Mouse (Mus musculus) forebrain, embryonic 11.5 days (tissue): ENCODE data around the gene Colq. TPM values are rescaled to one million over a fixed set of nuclear protein-coding genes. Genes with fewer than 3 reads are reported as not detected.
A peak's percentile ranks its signal among the peaks of the same experiment; 100 is the strongest.

ENCODE experiments used
- ATAC-seq: fragments of 200-750 bp; cut with Nextera tagmentation; replicated peaks from 2 replicates; pipeline ENCODE4 v1.8.0; 2017; ENCODE audit warnings: moderate TSS enrichment; ENCODE audit not compliant: low FRiP score
- DNase-seq: peaks from one replicate; pipeline ENCODE4 v3.0.0-alpha.2; 2017; ENCODE audit warnings: low spot score
- H3K27ac ChIP-seq: fragments of 300-500 bp; sonication (generic); 2 replicates; pipeline ENCODE4 v1.5.1; 2014; ENCODE audit warnings: low read depth, low read length
- H3K27me3 ChIP-seq: fragments of 300-500 bp; sonication (generic); 2 replicates; pipeline ENCODE4 v1.6.1; 2014; ENCODE audit warnings: mild to moderate bottlenecking, low read length, mixed read lengths; ENCODE audit not compliant: control insufficient read depth, insufficient read depth
- H3K36me3 ChIP-seq: fragments of 300-500 bp; sonication (generic); 2 replicates; pipeline ENCODE4 v1.6.1; 2014; ENCODE audit warnings: mild to moderate bottlenecking, low read length, moderate library complexity, mixed read lengths; ENCODE audit not compliant: control insufficient read depth, insufficient read depth
- H3K4me1 ChIP-seq: fragments of 300-500 bp; sonication (generic); replicated peaks from 2 replicates; pipeline ENCODE4 v1.6.1; 2014; ENCODE audit warnings: low read length, mixed read lengths; ENCODE audit not compliant: control insufficient read depth, insufficient read depth
- H3K4me2 ChIP-seq: fragments of 300-500 bp; sonication (generic); 2 replicates; pipeline ENCODE4 v1.6.1; 2014; ENCODE audit warnings: low read depth, mild to moderate bottlenecking, low read length, moderate library complexity, mixed read lengths; ENCODE audit not compliant: severe bottlenecking
- H3K4me3 ChIP-seq: fragments of 300-500 bp; sonication (generic); 2 replicates; pipeline ENCODE4 v1.5.1; 2014; ENCODE audit warnings: low read depth, low read length
- H3K9ac ChIP-seq: fragments of 300-500 bp; sonication (generic); 2 replicates; pipeline ENCODE4 v1.6.1; 2014; ENCODE audit warnings: low read length
- H3K9me3 ChIP-seq: fragments of 300-500 bp; sonication (generic); 2 replicates; pipeline ENCODE4 v1.6.1; 2016; ENCODE audit warnings: low read length, mixed read lengths; ENCODE audit not compliant: control insufficient read depth
- whole genome bisulfite sequencing: fragments of 180-500 bp; shearing (Covaris S2); extraction: QIAGEN DNeasy Blood & Tissue Kit; methylation state at CpG from one replicate; pipeline ENCODE4 v1.1.7; 2014; 5-methylcytosine and 5-hydroxymethylcytosine counted together
- polyA plus RNA-seq: library from polyadenylated mRNA; unstranded; fragments of >200 nt; fragmentation: Nextera tagmentation; extraction: Ambion mirVana; gene quantifications from 2 replicates; pipeline ENCODE4 v1.2.1, GENCODE M21; 2014

The Colq gene
- polyA plus RNA-seq, 1 experiment from 2014 or later, result not detected

DNA sequence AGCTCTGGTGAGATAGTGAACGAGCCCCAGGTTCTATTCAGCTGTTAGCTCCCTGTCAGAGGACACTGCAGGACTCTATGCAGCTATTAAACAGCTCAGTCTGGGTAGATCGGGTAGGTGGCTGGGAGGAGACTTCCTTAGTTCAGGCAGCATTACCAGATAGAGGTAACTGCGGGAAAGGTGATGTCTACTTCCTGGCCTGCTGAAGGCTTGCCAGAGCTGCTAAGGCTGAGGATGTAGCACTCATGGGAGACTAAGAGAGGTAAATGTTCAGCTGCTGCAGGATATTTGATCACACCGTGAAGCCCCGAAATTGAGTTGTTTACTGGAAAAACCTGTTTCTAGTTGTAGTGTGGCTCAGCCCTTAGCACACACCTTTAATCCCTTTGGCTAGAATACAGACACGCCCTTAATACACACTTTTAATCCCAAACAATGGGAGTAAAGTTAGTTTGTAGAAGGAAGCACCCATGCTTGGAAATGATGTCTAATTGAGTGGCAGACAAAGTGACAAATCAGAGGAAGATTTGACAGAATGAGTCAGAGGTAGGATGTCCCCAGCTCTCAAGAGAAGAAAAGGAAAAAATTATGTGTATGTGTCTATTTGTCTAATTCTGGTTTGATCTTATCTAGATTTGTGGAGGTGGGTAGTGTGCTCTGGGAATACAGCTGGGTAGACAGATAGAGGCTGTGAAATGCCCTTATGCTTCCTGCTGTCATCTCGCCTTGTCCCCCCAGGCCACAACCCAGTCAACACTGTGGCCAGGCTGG is 65.9 kb downstream of the Colq start:
- Histone ChIP-seq H3K4me3 (no peak overlapping the region), H3K9me3 (no peaks in the 10 kb centered on the region), H3K4me1 (no peaks in the 10 kb centered on the region), H3K4me2 (no peak overlapping the region), H3K27me3 (no peaks in the 10 kb centered on the region), H3K9ac (no peak overlapping the region), H3K27ac (no peak overlapping the region), H3K36me3 (no peaks in the 10 kb centered on the region)
- 83% methylated on average over 7 of the region's 7 CpGs for WGBS
- DNase-seq (no peak), ATAC-seq (no peak)

DNA sequence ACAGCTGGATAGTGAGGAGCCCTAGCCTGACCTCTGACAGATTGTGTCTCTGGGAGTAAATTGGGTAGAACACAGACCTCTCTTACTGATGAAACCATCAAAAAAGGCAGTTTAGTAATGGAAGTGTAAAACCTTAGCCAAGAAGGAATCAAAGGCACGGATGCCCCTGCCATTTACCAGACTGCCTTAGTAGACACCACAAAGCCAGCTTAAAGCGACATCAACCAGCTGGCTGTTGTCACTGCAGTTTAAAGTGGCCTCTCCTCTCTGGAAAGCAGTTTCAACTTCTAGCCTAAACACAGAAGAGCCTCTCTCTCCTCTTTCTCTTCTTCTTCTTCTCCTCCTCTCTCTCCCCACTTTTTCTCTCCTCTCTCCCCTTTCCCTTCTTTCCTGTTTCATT is 69.8 kb downstream of the Colq start:
- ATAC-seq (no peak), DNase-seq (peak; percentile 7)
- Histone ChIP-seq H3K9me3 (no peaks in the 10 kb centered on the region), H3K4me1 (no peaks in the 10 kb centered on the region), H3K4me3 (no peak overlapping the region), H3K9ac (no peak overlapping the region), H3K4me2 (no peak overlapping the region), H3K36me3 (no peaks in the 10 kb centered on the region), H3K27me3 (no peaks in the 10 kb centered on the region), H3K27ac (no peak overlapping the region)
- WGBS, result 79% methylated on average over 2 of the region's 2 CpGs

DNA sequence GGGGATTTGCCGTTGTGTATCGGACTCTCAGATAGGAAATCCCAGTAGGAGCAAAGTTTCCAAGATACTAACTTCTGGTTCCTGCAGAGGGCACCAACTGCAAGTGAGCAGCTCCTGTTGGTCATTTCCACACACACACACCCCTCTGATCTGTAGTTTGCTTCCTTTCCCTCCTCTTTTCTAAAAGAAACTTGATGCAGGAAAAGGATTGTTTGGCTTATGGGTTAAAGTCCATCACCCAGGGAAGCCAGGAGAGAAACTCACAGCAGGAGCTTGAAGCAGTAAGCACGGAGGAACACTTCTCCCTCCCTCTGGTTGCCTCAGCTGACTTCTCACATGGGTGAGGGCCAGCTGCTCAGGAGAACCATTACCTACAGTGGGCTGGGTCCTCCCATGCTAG is 72.0 kb downstream of the Colq start:
- H3K9me3 ChIP-seq, result no peaks in the 10 kb centered on the region; the same call in 1 of the 2 replicates
- DNase-seq (peak; percentile 27), ATAC-seq (no peak)
- no peaks in the 10 kb centered on the region for H3K36me3 ChIP-seq
- no peak overlapping the region for H3K4me2 ChIP-seq
- no peaks in the 10 kb centered on the region for H3K4me1 ChIP-seq
- no peak overlapping the region for H3K27ac ChIP-seq
- no peak overlapping the region for H3K4me3 ChIP-seq
- no peak overlapping the region for H3K9ac ChIP-seq
- no peaks in the 10 kb centered on the region for H3K27me3 ChIP-seq
- WGBS, result 57% methylated on average over 3 of the region's 3 CpGs

DNA sequence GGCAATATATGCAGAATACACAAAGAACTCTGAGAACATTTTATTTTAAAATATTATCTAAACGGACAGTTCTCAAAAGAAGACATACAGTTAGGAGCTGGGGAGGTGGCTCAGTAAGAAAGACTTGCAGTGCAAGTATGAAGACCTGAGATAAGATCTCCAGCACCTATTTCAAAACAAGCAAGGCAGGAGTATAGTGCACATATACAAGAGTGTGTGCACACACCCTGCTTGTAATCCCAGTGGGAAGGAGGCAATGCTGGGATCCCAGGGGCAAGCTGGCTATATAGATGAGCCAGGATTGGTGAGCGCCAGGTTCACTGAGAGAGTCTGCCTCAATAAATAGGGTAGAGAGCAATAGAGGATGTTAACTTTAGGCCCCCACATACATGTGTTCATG is 75.2 kb downstream of the Colq start:
- H3K9me3 ChIP-seq, result no peaks in the 10 kb centered on the region; the same call in 1 of the 2 replicates
- ATAC-seq, result no peak

DNA sequence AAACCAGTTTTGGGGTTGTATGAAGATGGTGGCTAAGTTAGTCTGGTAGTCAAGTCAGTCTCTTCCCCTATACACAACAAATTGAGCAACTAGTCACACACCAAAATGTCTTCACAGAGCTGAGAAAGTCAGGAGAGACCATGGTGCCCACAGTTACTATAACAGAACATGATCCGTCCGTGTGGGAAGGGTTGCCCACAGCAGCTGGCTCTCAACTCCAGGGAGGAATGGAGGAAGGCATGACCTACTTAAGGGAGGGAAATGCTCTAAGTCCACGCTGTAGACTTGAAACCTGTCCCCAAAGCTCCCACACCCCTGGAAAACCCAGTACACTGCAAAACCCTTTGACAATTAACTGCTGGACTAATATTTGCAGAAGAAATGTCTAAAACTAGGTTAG is 80.8 kb downstream of the Colq start:
- no peak overlapping the region for H3K4me3 ChIP-seq
- no peak overlapping the region for H3K4me2 ChIP-seq
- 82% methylated on average over 3 of the region's 3 CpGs for WGBS
- no peaks in the 10 kb centered on the region for H3K4me1 ChIP-seq
- ATAC-seq, result no peak
- no peaks in the 10 kb centered on the region for H3K27me3 ChIP-seq
- no peaks in the 10 kb centered on the region; the same call in 1 of the 2 replicates for H3K9me3 ChIP-seq
- H3K27ac ChIP-seq, result no peak overlapping the region
- no peak for DNase-seq
- H3K36me3 ChIP-seq, result peaks cover 16% of the 10 kb centered on the region; the same call in 1 of the 2 replicates
- H3K9ac ChIP-seq, result no peak overlapping the region

More for the DNA sequence above, 75.2 kb downstream of the Colq start:
- DNase-seq, result no peak
- no peaks in the 10 kb centered on the region for H3K4me1 ChIP-seq
- no peak overlapping the region for H3K27ac ChIP-seq
- H3K4me3 ChIP-seq, result no peak overlapping the region
- no peaks in the 10 kb centered on the region for H3K36me3 ChIP-seq
- no peaks in the 10 kb centered on the region for H3K27me3 ChIP-seq
- WGBS, result 86% methylated on average over 2 of the region's 2 CpGs
- no peak overlapping the region for H3K4me2 ChIP-seq
- no peak overlapping the region for H3K9ac ChIP-seq

DNA sequence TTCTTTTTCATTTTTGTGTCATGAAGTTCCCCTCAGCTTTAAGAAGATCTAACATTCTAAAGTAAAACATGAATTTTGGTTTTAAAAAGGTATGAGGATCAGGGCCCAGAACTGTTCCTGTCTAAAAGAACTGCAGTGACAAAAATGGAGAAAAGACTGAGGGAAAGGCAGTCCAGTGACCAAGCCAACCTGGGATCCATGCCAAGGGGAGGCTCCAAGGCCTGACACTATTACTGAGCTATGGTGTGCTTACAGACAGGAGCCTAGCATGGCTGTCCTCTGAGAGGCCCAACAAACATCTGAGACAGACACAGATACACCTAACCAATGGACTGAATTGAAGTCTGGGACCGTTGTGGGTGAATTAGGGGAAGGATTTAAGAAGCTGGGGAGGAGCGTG is 81.2 kb downstream of the Colq start:
- H3K4me1 ChIP-seq, result no peaks in the 10 kb centered on the region
- no peak overlapping the region for H3K9ac ChIP-seq
- 96% methylated on average over 2 of the region's 2 CpGs for WGBS
- H3K4me3 ChIP-seq, result no peak overlapping the region
- DNase-seq, result no peak
- H3K36me3 ChIP-seq, result peaks cover 19% of the 10 kb centered on the region; the same call in 1 of the 2 replicates
- no peaks in the 10 kb centered on the region; the same call in 1 of the 2 replicates for H3K9me3 ChIP-seq
- H3K27ac ChIP-seq, result no peak overlapping the region
- no peak overlapping the region for H3K4me2 ChIP-seq
- ATAC-seq, result no peak
- no peaks in the 10 kb centered on the region for H3K27me3 ChIP-seq

DNA sequence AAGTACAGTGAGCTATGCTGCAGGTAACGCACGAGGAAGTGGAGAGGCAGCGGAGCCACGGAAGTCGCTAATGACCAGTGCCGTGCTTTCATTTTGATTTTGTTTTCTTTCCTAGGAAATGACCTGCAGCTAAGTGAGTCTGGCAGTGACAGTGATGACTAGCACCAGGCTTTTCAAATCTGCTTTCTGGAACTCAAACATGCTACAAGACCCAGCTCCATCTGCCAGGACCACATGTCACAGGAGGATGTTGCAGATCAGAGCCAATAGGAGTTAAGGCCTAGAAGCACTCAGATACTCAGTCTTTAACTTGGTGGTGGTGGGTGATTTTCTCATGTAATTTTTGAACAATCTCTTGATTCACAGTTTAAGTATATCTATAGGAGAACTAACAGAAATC is 84.7 kb downstream of the Colq start:
- no peak overlapping the region for H3K4me2 ChIP-seq
- WGBS, result 95% methylated on average over 6 of the region's 6 CpGs
- H3K9ac ChIP-seq, result no peak overlapping the region
- H3K27ac ChIP-seq, result no peak overlapping the region
- no peak for ATAC-seq
- no peak overlapping the region for H3K4me3 ChIP-seq
- H3K36me3 ChIP-seq, result peaks cover 19% of the 10 kb centered on the region; the same call in 1 of the 2 replicates
- DNase-seq, result no peak
- H3K27me3 ChIP-seq, result no peaks in the 10 kb centered on the region
- no peaks in the 10 kb centered on the region for H3K4me1 ChIP-seq
- H3K9me3 ChIP-seq, result no peaks in the 10 kb centered on the region

DNA sequence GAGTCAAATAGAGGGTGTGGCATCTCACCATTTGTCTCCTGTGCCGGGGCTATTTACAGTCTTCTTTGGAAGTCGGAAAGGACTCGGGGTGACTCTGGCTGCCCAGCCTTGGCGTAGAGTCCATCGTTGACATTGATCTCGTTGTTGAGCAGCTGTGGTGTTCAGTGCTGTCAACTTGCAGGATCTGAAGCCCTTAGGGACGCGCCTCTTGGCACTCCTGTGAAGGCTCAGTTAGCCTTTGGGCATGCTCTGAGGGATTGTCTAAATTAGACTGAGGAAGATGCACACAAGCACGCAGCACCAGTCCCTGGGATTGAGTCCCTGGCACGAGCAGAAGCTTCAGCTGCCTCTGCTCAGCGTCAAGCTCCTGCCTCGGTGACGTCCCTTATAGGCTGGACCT is 87.7 kb downstream of the Colq start:
- H3K4me1 ChIP-seq, result no peaks in the 10 kb centered on the region
- H3K4me3 ChIP-seq, result no peak overlapping the region
- H3K36me3 ChIP-seq, result peaks cover 16% of the 10 kb centered on the region; the same call in 1 of the 2 replicates
- H3K9me3 ChIP-seq, result no peaks in the 10 kb centered on the region
- no peak for DNase-seq
- WGBS, result 93% methylated on average over 13 of the region's 13 CpGs
- H3K27ac ChIP-seq, result no peak overlapping the region
- no peak overlapping the region for H3K9ac ChIP-seq
- H3K27me3 ChIP-seq, result no peaks in the 10 kb centered on the region
- no peak overlapping the region for H3K4me2 ChIP-seq
- ATAC-seq, result no peak

DNA sequence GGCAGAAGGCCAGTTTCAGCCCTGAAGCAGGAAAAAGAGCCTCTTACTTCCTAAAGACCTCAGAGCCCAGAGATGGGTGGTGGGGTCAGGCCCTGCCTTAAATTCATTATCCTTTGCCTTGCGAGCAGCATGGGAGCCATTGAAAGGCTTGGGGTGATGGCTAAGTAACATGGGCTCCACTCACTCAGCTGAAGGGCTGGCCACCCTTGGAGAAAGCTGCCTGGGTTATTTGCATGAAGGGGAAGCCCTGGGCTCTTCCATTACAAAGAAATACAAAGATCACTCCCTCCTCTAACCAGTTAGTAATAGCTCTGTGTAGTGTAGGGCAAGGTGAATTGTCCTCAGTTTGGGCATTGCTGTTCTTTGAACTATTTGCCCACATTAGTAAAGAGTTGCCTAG is 91.6 kb downstream of the Colq start:
- WGBS, result 83% methylated on average over 1 of the region's 1 CpGs
- Histone ChIP-seq H3K9me3 (no peaks in the 10 kb centered on the region), H3K4me1 (peaks cover 7% of the 10 kb centered on the region; the same call in 1 of the 2 replicates), H3K4me3 (no peak overlapping the region), H3K27ac (no peak overlapping the region), H3K9ac (no peak overlapping the region), H3K27me3 (no peaks in the 10 kb centered on the region), H3K4me2 (no peak overlapping the region), H3K36me3 (no peaks in the 10 kb centered on the region; the same call in 1 of the 2 replicates)
- DNase-seq (no peak), ATAC-seq (no peak)
